Mouse (Mus musculus) liver, adult 2 months (tissue): Measurements from ENCODE around the gene Gpc6. TPM values are rescaled to one million over a fixed set of nuclear protein-coding genes. Genes with fewer than 3 reads are reported as not detected.

Experiments
- DNase-seq: peaks from one replicate; pipeline ENCODE4 v3.0.0-alpha.2; 2011; ENCODE audit warnings: low read depth, low spot score; ENCODE audit errors: extremely low read depth
- H3K27ac ChIP-seq: fragments of 200-500 bp; replicated peaks from 2 replicates; pipeline ENCODE4 v1.5.1; 2012; ENCODE audit warnings: low read depth, mild to moderate bottlenecking, control low read depth, inconsistent platforms, low read length; ENCODE audit not compliant: insufficient read depth
- H3K27me3 ChIP-seq: fragments of 200-500 bp; 2 replicates; pipeline ENCODE4 v1.6.1; 2012; ENCODE audit warnings: mild to moderate bottlenecking, moderate library complexity, low read length, inconsistent platforms; ENCODE audit not compliant: control insufficient read depth, insufficient read depth
- H3K36me3 ChIP-seq: fragments of 200-500 bp; 2 replicates; pipeline ENCODE4 v1.6.1; 2012; ENCODE audit warnings: low read length, inconsistent platforms; ENCODE audit not compliant: control insufficient read depth, insufficient read depth
- H3K4me1 ChIP-seq: fragments of 200-500 bp; 2 replicates; pipeline ENCODE4 v1.6.1; 2011; ENCODE audit warnings: low read length; ENCODE audit not compliant: control insufficient read depth, insufficient read depth
- H3K4me3 ChIP-seq: fragments of 200-500 bp; 2 replicates; pipeline ENCODE4 v1.5.1; 2011; ENCODE audit warnings: low read depth, mild to moderate bottlenecking, control low read depth, low read length, moderate library complexity; ENCODE audit not compliant: insufficient read depth
- H3K79me2 ChIP-seq: fragments of 200-500 bp; 2 replicates; pipeline ENCODE4 v1.6.1; 2012; ENCODE audit warnings: inconsistent platforms, mild to moderate bottlenecking, low read length, moderate library complexity; ENCODE audit not compliant: control insufficient read depth, insufficient read depth
- H3K9ac ChIP-seq: fragments of 200-500 bp; 2 replicates; pipeline ENCODE4 v1.6.1; 2012; ENCODE audit warnings: low read depth, mild to moderate bottlenecking, control low read depth, inconsistent platforms, low read length
- CTCF ChIP-seq: fragments of 200-500 bp; IDR thresholded peaks from 2 replicates; pipeline ENCODE4 v1.5.1; 2011; ENCODE audit warnings: low read depth, low read length, control low read depth
- POLR2A ChIP-seq: fragments of 200-500 bp; IDR thresholded peaks from 2 replicates; pipeline ENCODE4 v1.6.1; 2011; ENCODE audit warnings: low read length, control low read depth; ENCODE audit not compliant: insufficient read depth; ENCODE audit errors: extremely low read depth
- WGBS: fragments of 180-500 bp; shearing (Covaris S2); methylation state at CpG from one replicate; pipeline ENCODE4 v1.1.7; 2018; 5-methylcytosine and 5-hydroxymethylcytosine counted together
- polyA plus RNA-seq: library from polyadenylated mRNA; depleted of rRNA; stranded (reverse); fragments of >200 nt; gene quantifications from 2 replicates; pipeline ENCODE4 v1.2.3, GENCODE M21; 2012
- total RNA-seq: library from RNA; depleted of rRNA; stranded (reverse); fragments of >200 nt; gene quantifications from 2 replicates; pipeline ENCODE4 v1.2.3, GENCODE M21; 2014

Gene Gpc6
- total and polyA plus RNA-seq, 2 experiments = 0.88 to 2.6 TPM

DNA sequence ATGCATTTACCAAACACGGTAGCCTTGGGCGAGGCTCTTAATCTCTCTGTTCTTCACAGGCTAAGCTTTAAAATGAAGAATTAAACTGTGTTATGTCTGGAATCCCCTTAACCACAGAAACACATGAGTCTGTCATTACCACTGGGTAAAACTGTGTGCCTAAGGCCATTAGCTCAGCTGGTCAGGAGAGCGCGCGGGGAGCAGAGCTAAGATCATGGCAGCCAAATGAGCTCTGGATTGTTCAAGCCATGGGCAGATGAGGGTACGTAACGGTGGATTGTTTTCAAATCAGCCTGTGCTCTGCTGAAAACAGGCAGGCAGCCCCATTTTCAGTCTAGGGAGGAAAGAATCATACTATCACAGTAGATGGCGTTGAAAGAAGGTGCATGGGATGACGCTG is 859.8 kb downstream of the Gpc6 start:
- Histone ChIP-seq H3K27ac (no peak overlapping the region), H3K79me2 (no peaks in the 10 kb centered on the region), H3K4me1 (no peaks in the 10 kb centered on the region), H3K36me3 (no peaks in the 10 kb centered on the region), H3K9ac (no peak overlapping the region), H3K4me3 (no peak overlapping the region), H3K27me3 (no peaks in the 10 kb centered on the region)
- no peak for DNase-seq
- 96% methylated on average over 9 of the region's 9 CpGs for WGBS
- TF ChIP-seq CTCF (no peak), POLR2A (no peak)

DNA sequence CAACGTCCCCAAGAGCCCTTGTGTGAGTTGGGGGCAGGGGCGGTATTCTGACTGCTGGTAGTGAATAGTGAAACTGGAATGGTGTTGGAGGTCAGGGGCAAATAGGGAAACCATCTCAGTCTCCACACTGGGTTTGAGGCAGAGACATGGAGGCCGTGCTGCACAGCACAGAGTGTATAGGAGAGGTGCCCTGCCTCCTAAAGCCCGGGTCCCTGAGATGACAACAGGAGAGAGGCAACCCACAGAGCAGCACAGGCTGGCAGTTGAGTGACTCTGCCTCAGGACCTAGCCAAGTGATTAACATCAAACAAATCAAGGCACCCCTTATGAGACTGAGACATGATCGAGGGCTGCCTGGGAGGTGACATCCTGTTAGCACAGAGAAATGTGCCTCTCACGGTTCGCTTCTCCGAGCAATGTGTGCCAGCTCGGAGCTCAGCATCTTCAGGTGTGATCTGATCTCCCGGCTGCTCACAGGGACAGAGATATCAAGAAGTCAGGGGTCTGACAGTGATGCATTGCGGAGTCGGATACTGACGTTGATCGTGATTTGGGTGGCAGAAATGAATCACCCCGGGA is 860.5 kb downstream of the Gpc6 start:
- WGBS = 87% methylated on average over 15 of the region's 15 CpGs
- Histone ChIP-seq H3K36me3 (no peaks in the 10 kb centered on the region), H3K79me2 (no peaks in the 10 kb centered on the region), H3K27me3 (no peaks in the 10 kb centered on the region), H3K9ac (no peak overlapping the region), H3K27ac (no peak overlapping the region), H3K4me3 (no peak overlapping the region), H3K4me1 (no peaks in the 10 kb centered on the region)
- DNase-seq = no peak
- no peak for TF ChIP-seq POLR2A
- TF ChIP-seq CTCF = no peak

DNA sequence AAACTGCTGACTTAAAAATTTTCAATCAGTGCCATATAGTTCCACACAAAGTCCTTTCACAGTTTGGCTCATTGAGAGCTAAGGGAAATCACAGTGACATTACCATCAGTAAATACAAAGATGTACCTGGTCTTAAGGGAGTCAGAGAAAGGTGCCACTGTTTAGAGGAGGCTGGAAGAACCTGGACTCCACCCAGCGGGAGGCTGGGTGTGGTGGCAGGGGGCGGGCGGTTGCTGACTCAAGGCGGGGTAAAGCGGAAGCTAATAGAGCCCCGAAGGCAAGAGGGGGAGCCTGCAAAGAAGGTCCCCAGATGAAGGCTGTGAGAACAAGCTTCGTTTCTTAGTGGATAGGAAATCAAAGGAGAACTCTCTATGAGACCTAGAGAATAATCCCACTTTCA is 861.5 kb downstream of the Gpc6 start:
- TF ChIP-seq POLR2A (no peak), CTCF (no peak)
- H3K4me3 ChIP-seq = no peak overlapping the region
- WGBS = 74% methylated on average over 7 of the region's 7 CpGs
- no peaks in the 10 kb centered on the region for H3K27me3 ChIP-seq
- H3K4me1 ChIP-seq = no peaks in the 10 kb centered on the region
- no peak for DNase-seq
- no peak overlapping the region for H3K27ac ChIP-seq
- H3K9ac ChIP-seq = no peak overlapping the region
- H3K79me2 ChIP-seq = no peaks in the 10 kb centered on the region
- no peaks in the 10 kb centered on the region for H3K36me3 ChIP-seq

DNA sequence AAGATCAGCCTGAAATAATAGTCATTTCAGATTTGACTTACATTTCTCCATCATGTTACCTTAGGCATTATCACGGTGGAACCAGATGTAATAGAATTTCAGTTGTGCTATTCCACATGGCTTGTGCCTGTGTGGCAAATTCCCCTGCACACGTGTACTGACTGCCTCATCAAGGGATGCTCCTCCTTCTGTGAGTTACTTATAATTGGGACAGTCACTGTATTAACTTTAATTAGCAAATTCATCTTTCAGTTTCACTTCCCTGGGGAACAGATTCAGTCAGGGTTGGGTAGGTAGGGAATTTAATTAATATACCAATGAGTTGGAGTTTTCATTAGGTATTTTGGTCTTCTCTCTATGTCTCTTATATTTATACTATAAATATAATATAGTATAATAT is 869.8 kb downstream of the Gpc6 start:
- Histone ChIP-seq H3K79me2 (no peaks in the 10 kb centered on the region), H3K27me3 (no peaks in the 10 kb centered on the region), H3K9ac (no peak overlapping the region), H3K4me1 (no peaks in the 10 kb centered on the region), H3K4me3 (no peak overlapping the region), H3K27ac (no peak overlapping the region), H3K36me3 (no peaks in the 10 kb centered on the region)
- 85% methylated on average over 2 of the region's 2 CpGs for WGBS
- DNase-seq = no peak
- no peak for TF ChIP-seq POLR2A
- no peak for TF ChIP-seq CTCF

DNA sequence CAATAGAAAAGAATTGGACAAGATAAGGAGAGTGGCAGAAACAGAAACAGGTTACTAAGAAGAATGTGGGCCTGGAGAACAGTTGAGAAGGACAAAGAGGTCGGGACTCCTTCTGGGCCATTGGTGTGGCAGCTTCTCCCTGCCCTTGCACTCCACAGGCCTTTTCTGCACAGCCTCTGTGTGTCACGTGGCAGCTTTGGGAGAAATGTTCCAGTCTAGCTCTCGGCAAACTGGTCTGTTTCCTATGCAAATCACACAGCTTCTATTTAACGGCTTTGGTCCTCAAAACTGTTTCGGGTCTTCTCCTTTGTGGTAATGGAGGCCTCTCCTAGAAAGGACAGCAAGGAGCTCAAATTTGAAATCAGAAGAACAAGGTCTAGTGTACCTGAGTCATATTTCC is 871.5 kb downstream of the Gpc6 start:
- Histone ChIP-seq H3K4me1 (no peaks in the 10 kb centered on the region), H3K9ac (no peak overlapping the region), H3K79me2 (no peaks in the 10 kb centered on the region), H3K36me3 (no peaks in the 10 kb centered on the region), H3K27ac (no peak overlapping the region), H3K4me3 (no peak overlapping the region), H3K27me3 (no peaks in the 10 kb centered on the region)
- no peak for TF ChIP-seq CTCF
- no peak for TF ChIP-seq POLR2A
- DNase-seq = no peak
- 83% methylated on average over 5 of the region's 5 CpGs for WGBS

DNA sequence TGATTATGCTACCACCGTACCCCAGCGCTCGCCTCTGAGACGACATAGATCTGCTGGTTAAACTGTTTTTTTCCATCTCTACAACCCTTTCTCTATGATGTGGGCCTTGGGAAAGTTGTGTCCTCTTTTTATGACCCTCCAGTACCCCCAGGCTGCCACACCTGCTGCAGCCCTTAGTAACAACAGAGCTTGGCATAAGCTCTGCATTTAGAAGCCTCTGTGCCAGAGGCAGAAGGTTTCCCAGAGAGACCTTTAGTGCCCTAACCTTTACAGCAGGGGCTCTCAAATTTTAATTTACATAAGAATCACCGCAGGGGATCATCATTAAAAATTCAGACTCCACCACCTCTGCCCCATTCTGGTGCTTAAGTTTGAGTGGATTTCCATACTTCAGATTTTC is 875.3 kb downstream of the Gpc6 start:
- H3K9ac ChIP-seq = no peak overlapping the region
- no peak for DNase-seq
- no peaks in the 10 kb centered on the region for H3K36me3 ChIP-seq
- no peaks in the 10 kb centered on the region for H3K4me1 ChIP-seq
- no peaks in the 10 kb centered on the region for H3K79me2 ChIP-seq
- H3K27me3 ChIP-seq = no peaks in the 10 kb centered on the region
- no peak for TF ChIP-seq POLR2A
- TF ChIP-seq CTCF = no peak
- no peak overlapping the region for H3K27ac ChIP-seq
- 93% methylated on average over 5 of the region's 5 CpGs for WGBS
- H3K4me3 ChIP-seq = no peak overlapping the region
